Mouse (Mus musculus): ENCODE results near the gene Trim40. TPM values are rescaled to one million over a fixed set of nuclear protein-coding genes. Genes with fewer than 3 reads are reported as not detected.
"Not testable (repeated sequence)": the region's sequence is repeated elsewhere in the genome, so short reads cannot be mapped to it uniquely, and the experiment has no call there.

Trim40 gene
- total RNA-seq, 1 experiment from 2014 or later: not detected

DNA sequence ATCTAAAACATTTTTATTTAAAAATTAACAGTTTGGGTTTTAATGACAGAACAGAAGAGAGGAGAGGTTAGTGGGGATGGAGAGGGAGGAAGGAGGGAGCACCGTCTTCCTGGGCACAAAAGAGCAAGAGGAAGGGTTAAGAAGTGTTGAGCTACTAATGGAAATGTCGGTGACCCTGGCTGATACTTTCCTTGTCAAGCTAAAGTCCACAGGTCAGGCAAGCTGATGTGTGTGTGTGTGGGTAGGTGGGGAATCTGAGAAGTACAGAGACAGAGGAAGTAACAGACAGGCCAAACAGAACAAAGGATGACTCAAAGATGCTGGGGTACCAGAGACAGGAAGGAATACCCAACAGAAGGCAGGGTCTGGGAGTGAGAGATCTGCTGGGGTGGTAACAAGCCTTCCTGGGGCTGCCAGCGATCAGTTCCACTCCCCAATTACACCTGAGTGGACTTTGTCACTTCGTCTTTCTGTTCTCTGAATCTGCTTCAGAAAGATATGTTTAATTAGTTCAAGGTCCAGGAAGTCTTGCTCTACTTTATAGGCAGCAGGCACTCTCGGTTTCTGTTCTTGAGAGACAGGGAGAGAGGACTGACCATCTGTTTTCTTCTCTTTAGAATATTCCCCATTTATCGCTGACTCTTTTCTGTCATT is 7.8 kb upstream of the Trim40 start, which contains the start of gene Trim31:
Gene Trim31 (plus strand): TSS at position 567 of the 654 bp plus-strand sequence.
- ATAC-seq (ENCODE audit: extremely low read depth, insufficient number of reproducible peaks, low FRiP score, poor library complexity, severe bottlenecking): no peak

DNA sequence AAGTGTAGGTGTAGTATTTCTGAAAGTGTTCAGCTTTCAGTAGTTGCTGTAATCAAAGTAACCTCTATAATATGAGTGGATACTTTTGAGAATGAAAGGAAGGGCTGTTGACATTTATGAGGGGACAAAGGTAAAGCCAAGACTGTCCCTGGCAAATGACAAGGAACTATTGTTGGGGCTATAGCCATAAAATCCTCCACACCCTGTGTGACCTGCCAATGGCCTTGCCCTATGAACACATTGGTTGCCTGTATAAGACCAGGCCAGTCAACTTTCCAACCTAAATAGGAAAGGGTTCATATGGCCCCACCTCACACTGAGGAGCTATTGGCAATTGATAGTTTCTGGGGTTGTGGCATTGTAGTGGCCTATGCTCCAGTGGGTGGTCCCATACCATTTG is 7.1 kb upstream of the Trim40 start:
- no peak for ATAC-seq (ENCODE audit: extremely low read depth, insufficient number of reproducible peaks, low FRiP score, poor library complexity, severe bottlenecking)

- no peak for ATAC-seq (ENCODE audit: extremely low read depth, insufficient number of reproducible peaks, low FRiP score, poor library complexity, severe bottlenecking)
These were observed 6.7 kb upstream of the Trim40 start for GRCm38 (mm10) chr17:36896583-36896982.

- no peak for ATAC-seq (ENCODE audit: extremely low read depth, insufficient number of reproducible peaks, low FRiP score, poor library complexity, severe bottlenecking)
These were observed 3.5 kb upstream of the Trim40 start for GRCm38 (mm10) chr17:36893387-36893786.

DNA sequence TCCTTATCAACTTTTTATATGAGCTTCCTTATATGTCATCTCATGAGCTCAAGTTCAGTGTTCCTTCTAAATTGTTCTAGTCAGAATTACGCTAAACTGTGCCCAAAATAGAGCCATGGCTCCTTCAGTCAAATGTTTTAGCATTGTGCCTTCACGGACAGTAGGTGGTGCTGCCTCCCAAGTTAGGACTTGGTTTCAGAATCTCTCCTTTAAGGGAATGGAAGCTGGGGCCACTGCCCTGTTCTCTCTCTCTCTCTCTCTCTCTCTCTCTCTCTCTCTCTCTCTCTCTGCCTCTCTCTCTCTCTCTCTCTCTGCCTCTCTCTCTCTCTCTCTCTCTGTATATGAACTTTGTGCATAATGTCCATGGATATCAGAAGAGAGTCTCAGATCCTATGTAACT is 2.4 kb upstream of the Trim40 start:
- peak; percentile 53; the same call in 1 of the 2 replicates for ATAC-seq (ENCODE audit: extremely low read depth, insufficient number of reproducible peaks, low FRiP score, poor library complexity, severe bottlenecking)

- ATAC-seq (ENCODE audit: extremely low read depth, insufficient number of reproducible peaks, low FRiP score, poor library complexity, severe bottlenecking): not testable (repeated sequence)
These were observed 1.6 kb upstream of the Trim40 start for GRCm38 (mm10) chr17:36891496-36891895.

- ATAC-seq (ENCODE audit: extremely low read depth, insufficient number of reproducible peaks, low FRiP score, poor library complexity, severe bottlenecking): no peak
These were observed 4.7 kb downstream of the Trim40 start for GRCm38 (mm10) chr17:36885132-36885790.

GRCm38 (mm10) chr17:36883350-36883749 is 6.6 kb downstream of the Trim40 start:
- ATAC-seq (ENCODE audit: extremely low read depth, insufficient number of reproducible peaks, low FRiP score, poor library complexity, severe bottlenecking): no peak

DNA sequence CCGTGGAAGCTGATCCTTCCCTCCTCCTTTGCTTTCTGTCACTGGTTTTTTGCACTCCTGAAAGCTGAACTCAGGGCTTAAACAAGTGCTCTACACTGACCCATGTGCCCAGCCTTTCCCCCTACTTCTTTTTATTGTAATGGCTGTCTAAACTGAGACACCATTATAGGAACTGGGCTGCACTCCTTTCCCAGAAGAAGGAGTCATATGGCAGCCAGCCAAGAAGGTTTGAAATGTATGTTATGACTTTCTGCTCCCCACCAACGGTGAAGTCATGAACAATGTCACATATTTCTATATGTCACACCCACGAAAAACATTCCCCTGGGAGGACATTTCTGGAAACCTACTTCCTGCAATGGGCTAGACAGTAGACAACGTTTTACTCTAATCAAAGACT is 15.3 kb downstream of the Trim40 start:
- ATAC-seq (ENCODE audit: extremely low read depth, insufficient number of reproducible peaks, low FRiP score, poor library complexity, severe bottlenecking): no peak

DNA sequence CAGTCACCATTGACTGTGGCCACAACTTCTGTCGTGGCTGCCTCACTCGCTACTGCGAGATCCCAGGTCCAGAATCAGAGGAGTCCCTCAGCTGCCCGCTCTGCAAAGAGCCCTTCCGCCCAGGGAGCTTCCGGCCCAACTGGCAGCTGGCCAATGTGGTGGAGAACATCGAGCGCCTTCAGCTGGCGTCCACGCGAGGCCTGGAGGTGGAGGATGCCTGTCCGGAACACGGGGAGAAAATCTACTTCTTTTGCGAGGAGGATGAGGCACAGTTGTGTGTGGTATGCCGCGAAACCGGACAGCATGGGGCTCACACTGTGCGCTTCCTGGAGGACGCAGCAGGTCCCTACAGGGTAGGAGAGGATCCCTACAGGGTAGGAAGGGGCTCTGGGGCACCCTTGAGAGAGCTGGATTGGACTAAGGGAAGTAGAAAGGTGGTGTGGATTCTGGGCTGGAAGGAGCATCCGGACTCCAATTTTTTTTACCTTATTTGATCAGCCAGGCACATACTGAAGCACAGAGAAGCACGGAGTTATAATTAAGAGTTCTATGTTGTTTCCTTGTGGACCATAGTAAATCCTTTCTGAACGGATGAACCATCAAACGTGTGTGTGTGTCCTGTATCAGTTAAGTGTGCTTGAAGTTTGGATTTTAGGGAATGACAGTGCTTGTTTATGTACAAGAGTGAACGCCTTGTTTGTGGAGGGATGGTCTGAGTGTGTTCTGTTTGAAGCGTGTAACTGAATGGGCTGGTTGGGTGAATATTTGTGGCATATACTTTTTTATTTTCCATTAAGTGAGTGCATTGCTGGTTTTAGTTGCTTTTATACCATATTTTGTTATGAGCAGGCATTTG is 19.7 kb downstream of the Trim40 start:
- no peak for ATAC-seq (ENCODE audit: extremely low read depth, insufficient number of reproducible peaks, low FRiP score, poor library complexity, severe bottlenecking)

- ATAC-seq (ENCODE audit: extremely low read depth, insufficient number of reproducible peaks, low FRiP score, poor library complexity, severe bottlenecking): no peak
These were observed 20.5 kb downstream of the Trim40 start, which contains the start of gene Trim10 for GRCm38 (mm10) chr17:36869284-36869954. Trim10 (plus strand) TSS chr17:36869574.

- ATAC-seq (ENCODE audit: extremely low read depth, insufficient number of reproducible peaks, low FRiP score, poor library complexity, severe bottlenecking): no peak
These were observed 21.1 kb downstream of the Trim40 start for GRCm38 (mm10) chr17:36868836-36869235.

- no peak for ATAC-seq (ENCODE audit: extremely low read depth, insufficient number of reproducible peaks, low FRiP score, poor library complexity, severe bottlenecking)
These were observed 23.0 kb downstream of the Trim40 start, which contains the start of gene Trim15 for GRCm38 (mm10) chr17:36866719-36867527. Trim15 (minus strand) TSS chr17:36867210.

DNA sequence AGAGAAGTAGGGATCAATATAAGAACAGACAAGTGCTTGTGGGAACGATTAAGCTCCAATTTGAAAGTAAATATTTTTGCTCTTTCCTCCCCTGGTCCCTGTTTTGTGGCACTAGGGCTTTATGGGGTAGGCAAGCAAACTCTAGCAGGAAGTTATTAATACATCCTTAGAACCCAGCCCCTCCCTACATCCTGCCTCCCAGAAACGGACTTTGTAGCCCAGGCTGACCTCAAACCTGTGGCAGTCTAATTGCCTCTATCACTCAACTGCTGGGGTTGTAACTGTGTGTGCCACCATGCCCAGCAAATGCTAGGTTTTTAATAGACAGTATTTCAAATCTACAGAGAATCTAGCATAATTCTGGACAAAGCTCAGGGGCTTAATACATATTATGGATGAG is 28.2 kb downstream of the Trim40 start:
- ATAC-seq (ENCODE audit: extremely low read depth, insufficient number of reproducible peaks, low FRiP score, poor library complexity, severe bottlenecking): no peak

GRCm38 (mm10) chr17:36858181-36858580 is 31.7 kb downstream of the Trim40 start:
- ATAC-seq (ENCODE audit: extremely low read depth, insufficient number of reproducible peaks, low FRiP score, poor library complexity, severe bottlenecking): no peak

GRCm38 (mm10) chr17:36856236-36856635 is 33.7 kb downstream of the Trim40 start:
- ATAC-seq (ENCODE audit: extremely low read depth, insufficient number of reproducible peaks, low FRiP score, poor library complexity, severe bottlenecking): no peak

DNA sequence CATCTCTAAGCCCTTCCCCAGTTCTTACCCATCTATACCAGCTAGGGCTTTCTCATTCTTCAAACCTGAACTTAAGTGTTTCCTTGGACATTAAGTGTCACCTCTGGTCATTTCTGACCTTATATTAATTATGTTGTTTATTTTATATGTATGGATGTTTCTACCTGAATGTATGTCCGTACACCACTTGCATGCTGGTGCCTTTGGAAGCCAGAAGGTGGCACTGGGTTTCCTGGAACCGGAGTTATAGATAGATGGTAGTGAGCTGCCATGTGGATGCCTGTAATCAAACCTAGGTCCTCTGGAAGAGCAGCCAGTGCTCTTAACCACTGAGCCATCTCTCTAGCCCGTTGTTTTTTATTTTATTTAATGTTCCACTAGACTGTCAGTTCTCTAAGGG is 34.4 kb downstream of the Trim40 start:
- no peak for ATAC-seq (ENCODE audit: extremely low read depth, insufficient number of reproducible peaks, low FRiP score, poor library complexity, severe bottlenecking)

DNA sequence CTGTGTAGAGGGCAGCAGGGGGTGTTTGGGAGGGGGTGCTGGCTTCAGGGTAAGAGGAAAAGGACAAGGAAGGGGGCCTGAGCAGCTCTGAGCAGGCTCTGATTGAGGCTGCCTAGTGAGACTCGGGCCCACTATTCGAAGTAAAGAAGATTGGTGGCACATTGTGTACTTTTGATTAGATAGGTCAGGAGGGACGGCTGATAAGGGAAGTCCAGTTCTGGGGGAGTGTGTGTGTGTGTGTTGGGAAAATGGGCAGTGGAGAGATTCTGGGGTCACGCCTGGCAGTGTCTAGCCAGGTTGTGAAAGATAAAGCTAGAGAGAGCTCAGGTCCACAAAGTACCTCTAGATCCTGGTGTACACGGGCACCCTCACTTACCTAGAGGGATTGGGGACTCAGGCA is 38.3 kb downstream of the Trim40 start:
- no peak for ATAC-seq (ENCODE audit: extremely low read depth, insufficient number of reproducible peaks, low FRiP score, poor library complexity, severe bottlenecking)

Measured in neutrophil, adult 5-6 weeks (primary cell).